Mouse (Mus musculus): Measurements from ENCODE around the gene Clrn2. TPM values are rescaled to one million over a fixed set of nuclear protein-coding genes. Genes with fewer than 3 reads are reported as not detected.

Clrn2 gene
- total RNA-seq, 4 experiments from 2014 or later = not detected

GRCm38 (mm10) chr5:45510071-45510470 lies 56.5 kb downstream of the Clrn2 start:
- no peak for DNase-seq (ENCODE audit: low spot score)

- no peak for DNase-seq (ENCODE audit: low spot score)
These were observed 59.4 kb downstream of the Clrn2 start for GRCm38 (mm10) chr5:45512908-45513307.

- DNase-seq (ENCODE audit: low spot score) = no peak
These were observed 60.0 kb downstream of the Clrn2 start for GRCm38 (mm10) chr5:45513511-45513910.

Other genes starting within 250 kb of the Clrn2 start
- gene Qdpr, start 3.5 kb upstream of the Clrn2 start, total RNA-seq (2022) = 10 to 100 TPM; 82.6 to 94.5 (median 91.0) TPM
- gene Lap3, start 39.6 kb downstream of the Clrn2 start, total RNA-seq (2022) = 100 to 1,000 TPM; 103 to 108 (median 108) TPM
- gene Med28, start 66.5 kb downstream of the Clrn2 start, total RNA-seq (2022) = 10 to 100 TPM; 57.0 to 63.5 (median 57.4) TPM
- gene Fam184b, start 185.9 kb downstream of the Clrn2 start, total RNA-seq (2022) = under 1 TPM in 2 of 4 experiments, not detected in 2; 0.06 to 0.09 TPM
- gene Ncapg, start 216.2 kb downstream of the Clrn2 start, total RNA-seq (2022) = under 1 TPM; 0.06 to 0.63 (median 0.21) TPM